Mouse (Mus musculus) mesoderm, embryonic 11.5 days (tissue): ENCODE measurements at regions not wholly inside any gene's neighbourhood (a gene's known extent, or its start where the extent isn't known, plus 50 kb on each side); places are given as distances from the start of the nearest gene placed in this dataset.
A peak's percentile ranks its signal among the peaks of the same experiment; 100 is the strongest.

ENCODE experiments used
- DNase-seq: peaks from one replicate; pipeline ENCODE4 v3.0.0-alpha.2; 2012; ENCODE audit warnings: low read depth, low spot score

DNA sequence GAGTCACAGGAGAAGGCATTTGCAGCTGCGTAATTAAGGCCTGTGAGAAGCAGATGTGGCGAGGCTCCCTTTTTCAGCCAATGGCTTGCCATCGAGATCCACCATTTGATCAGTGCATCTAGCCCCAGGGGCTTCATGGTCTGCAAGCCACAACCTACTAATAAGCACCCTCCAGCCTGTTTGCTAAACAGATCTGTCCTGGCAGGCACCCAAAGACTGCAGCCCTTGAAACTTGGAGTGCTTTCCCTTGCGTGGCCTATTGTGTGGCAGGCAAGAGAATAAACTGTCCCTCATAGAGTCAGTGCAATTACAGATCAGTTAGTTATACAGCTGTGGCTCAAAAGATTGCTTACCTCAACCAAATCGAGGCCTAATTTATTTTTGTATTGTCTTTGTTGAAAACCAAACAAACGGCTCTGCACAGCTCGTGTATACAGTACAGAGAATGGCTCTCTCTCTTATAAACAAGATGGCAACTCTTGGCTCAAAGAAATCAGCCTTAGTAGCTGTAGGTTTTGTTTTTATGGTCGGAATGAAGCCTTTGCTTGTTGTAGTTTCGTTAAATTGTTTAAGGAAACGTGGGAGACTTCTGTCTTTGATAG lies 195.9 kb upstream of the Satb2 start:
- no peak for DNase-seq

DNA sequence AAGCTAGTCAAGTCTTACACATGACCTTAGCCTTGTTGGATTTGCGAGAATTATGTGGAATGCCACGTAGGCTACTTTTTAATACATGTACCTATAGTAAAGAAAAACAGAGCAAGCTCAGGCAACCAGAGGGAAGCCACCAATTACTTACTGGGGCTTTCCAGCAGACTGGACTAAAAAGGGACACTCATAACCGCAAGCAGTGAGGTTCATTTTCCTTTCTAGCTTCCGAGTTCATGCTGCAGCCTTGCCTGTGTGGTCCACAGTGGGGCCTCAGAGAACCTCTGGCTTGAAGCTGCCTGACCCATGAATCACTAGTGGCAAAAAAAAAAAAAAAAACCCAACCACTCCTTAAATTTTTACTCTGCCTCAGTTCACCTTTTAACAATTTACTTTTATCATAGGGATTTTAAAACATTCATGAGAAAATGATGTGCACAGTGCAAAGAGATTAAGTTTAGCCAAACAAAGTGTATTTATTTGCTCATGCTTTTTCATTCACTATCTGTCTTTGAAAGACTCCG lies 188.6 kb upstream of the 1700066M21Rik start:
- DNase-seq: no peak

DNA sequence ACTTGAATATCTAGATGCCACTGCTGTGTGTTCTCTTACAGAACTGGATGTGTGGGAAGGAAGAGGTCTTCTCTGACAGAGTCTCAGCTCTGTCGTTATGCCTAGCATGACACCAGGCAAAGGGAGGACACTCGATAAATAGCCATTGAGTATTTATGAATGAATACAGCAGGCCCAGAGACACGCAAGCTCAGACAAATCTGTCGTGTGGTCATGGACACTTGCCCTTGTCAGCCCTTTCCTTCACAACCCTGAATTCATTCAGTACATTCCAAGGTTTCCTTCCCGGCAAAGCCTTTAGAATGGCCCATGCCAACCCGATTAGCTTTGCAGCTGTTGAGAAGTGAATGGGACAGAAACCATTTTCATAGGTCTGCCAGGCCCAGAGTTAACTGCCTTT lies 176.1 kb upstream of the 1700066M21Rik start:
- DNase-seq: no peak

DNA sequence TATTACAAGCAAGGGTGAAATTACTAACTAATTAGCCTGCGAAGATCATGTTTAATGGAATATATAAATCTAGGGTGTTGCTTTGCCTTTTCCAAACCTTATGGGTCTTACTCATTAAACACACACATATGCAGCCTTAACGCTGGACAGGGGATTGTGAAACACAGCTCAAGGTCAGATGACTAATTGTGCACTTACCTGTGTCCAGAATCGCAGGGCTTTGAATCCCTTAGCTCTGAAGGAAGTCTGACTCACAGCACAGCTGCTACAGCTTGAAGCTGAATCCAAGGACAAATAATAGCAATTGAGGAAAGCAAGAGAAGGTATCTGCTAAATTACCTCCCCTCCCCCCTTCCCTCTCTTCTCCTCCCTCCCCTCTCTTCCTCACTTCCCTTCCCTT lies 173.1 kb upstream of the 1700066M21Rik start:
- no peak for DNase-seq

DNA sequence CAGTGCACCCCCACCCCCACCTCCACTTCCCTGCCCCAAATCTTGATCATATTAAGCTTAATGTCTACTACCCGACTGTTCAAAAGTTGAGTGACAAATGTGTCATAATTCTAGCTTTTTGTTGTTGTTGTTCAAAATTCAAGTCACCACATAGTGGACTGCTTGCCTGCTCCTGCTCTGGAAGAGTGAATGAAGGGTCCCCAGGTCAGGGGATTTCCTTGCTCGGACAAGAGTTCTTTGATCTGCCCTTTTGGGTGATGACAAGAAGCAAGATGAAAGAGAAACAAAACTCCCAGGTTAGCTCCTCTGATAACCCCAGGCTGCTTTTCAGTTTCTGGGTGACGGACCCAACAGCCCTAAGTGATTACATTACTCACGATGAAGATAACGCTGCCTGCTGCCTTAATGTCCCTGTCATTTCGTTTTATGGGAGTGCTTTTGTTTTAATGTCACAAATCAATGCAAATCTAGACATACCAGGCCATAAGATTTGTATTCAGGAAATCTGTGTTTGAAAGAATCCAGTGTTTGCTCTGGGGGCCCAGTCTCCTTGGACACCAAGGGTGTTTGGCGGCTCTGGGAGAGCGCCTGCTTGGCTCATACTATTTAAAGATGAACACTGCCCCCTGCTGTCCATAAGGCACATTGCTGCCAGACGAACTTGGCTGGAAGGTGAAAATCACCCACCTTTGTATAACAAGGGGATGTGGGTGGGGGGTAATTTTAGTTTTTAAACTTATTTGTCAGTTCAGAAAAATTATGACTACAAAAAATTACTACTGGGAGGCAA lies 172.0 kb upstream of the 1700066M21Rik start:
- peak; percentile 81 for DNase-seq

DNA sequence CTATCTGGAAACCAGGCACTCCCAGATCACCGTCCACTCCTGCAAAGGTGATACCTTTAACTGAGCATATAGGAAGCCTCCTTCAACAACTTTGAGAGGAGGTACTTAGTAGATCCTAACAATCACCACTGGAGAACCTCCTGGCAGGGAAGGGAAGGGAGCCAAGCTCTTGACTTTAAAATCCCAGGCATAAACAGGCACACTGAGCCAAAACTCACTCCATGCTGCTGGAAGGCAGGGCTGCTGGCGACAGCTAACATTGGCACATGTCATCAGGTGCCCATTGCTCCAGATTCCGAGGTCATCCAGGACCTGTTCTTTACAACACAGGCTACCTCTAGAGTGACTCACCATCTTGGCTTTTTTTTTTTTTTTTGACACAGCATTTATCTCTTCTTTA lies 170.9 kb upstream of the 1700066M21Rik start:
- DNase-seq: no peak

DNA sequence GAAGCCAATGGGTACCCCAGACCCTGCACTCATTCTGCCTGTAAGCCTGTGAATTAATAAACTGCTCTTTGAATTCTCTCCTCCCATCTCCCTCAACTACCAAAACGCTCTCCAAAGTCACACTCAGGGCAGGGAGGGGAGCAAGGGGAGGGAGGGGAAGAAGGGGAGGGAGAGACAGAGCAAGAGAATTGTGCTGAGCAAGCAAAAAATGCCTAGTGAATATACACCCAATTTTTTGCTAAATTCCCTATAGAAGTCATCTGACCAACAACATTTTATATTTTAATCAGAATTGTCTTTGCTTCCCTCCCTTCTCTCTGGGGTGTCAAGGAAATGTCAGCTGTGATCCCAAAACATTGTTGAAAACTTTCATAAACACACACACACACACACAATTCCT lies 170.5 kb upstream of the 1700066M21Rik start:
- no peak for DNase-seq

DNA sequence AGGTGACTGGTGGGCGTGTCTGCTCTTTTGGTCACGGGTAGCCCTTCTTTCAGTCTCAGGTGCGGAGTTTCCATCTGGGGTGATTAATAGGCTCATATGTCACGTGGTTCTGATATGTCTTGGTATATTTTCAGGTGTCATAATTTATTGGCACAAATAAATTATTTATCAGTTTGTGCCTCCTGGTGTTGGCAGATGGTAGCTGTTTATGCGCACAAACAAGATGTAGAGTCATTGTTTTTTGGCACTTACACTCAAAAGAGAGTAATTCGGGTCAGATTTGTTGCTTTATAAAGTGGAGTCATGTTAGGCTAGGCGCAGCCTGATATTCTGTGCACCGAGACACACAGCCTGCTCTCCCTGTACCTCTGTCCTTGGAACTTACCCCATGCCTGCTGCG lies 169.0 kb upstream of the 1700066M21Rik start:
- DNase-seq: no peak

DNA sequence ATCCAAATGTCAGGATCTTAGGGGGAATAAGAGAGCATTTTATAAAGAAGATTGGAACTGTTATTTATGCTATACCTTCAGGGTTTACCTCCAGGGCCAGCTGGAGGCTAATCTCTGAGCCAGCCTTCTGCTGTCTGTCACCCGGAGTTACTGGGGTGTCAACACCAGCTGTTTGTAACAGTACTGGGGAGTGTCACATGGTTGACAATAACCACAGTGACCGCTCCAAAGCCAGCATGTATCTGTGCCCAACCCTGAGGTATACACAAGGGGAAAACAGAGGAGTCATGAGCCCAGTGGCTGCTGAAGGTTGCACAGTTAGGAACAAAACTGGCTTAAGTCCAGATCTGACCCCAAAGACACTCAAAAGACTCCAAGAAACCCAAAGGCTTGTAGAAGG lies 168.1 kb upstream of the 1700066M21Rik start:
- DNase-seq: no peak

DNA sequence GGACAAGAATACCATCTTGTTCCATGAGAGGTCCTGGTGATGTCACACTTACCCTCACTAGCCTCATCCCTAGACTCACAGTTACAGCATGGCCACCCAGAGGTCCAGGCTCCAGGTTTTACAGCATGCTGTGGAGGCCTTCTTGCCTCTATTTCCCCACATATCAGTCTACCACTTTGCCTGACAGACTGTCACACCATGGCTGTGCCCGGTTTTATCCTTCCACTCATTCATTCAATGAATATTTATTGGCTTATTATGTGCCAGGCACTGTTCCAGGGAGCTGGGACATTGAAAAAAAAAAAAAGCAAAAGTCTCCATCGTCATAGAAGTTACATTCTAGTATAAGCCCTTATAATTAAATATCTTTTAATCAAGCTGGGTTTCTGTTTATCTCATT lies 166.4 kb upstream of the 1700066M21Rik start:
- no peak for DNase-seq

DNA sequence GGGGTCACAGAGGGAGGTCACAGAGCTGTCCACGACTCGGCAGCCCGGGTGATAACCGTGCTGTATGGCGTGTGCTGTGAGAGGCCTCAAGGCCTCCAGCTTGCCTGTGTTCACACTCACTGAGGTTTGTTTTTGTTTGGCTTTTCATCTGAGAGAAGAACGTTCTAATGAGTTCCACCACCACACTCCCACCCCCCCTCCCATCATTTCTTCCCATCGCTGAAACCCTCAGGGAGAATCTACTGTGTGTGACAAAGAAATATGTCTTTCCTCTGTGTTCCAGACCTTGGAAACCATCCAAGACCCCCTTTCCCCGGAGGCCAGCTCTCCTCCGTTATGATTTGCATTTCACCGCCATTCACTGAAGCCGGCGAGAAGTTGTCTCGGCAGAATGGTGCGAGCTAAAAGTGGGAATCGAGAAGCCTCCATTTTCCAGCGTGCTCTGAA lies 164.0 kb upstream of the 1700066M21Rik start:
- peak; percentile 49 for DNase-seq

DNA sequence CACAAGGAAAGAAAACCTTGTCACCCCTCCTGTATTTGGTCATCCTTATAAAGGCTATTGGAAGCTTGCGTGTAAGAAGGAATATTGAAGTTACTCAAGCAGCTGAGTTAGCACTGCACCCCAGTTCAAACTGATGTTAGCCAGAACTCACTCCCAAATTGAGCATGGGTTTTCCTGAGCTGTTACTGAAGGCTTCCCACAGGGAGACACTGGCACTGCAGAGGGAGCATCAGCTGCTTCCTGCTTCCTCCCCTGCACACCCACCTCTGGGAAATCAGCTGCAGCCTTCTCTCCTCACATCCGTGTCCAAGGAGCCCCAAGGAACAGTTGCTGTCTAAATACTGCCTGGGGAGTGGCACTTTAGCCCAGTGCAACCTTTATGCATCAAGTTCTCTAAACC lies 163.2 kb upstream of the 1700066M21Rik start:
- DNase-seq: no peak

DNA sequence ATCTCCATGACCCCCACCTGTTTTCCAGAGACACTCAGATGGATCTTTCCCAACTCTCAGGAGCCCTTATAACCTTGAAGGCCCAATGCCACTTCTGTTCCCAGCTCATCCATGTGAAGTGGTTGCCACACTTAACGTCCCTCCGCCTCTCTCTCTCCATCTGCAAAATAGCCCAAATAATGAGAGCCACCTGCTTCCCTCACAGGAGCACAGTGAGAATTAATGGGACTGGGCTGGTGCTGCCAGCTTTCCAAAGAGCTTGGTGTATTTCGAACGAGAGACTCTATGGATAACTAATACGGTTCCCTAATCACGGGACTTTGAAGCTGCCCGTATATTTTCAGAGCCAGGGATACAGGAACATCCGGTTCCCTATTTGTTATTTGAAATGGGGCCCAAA lies 159.8 kb upstream of the 1700066M21Rik start:
- no peak for DNase-seq

DNA sequence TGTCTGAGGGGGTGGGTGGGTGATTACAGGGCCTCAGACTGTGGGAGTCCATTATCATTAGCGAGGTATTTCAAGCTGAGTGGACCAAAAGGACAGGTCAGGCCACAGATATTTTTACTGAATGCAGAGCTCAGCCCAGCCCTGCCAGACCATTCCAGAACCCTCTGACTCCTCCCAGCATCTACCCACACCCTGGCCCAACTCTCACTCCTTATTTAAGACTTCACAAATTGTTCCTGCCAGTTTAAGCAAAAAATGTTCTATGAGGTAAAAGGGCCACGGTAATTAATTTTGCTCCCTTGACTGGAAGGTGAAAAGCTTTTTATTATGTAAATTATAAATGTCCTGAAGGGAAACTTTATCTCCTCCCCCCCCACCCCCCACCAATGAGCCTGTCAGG lies 159.3 kb upstream of the 1700066M21Rik start:
- DNase-seq: no peak

DNA sequence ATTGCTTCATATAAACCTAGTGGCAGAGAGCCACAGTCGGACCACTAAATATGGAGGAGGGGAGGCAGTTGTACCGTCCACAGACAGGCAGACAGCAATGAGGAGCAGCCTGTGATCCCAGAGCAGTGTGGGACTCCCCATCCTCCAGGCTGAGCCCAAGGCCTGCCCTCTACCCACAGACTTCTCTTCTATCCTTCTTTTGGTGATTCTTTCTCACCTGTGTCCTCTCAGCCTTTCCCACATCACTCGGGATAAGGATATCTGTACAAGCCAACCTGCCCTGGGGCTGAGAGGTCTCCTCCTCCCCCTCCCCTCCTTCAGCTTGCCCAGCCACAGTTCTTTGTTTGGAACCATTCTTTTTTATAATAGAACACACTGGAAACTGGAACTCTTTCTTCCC lies 158.8 kb upstream of the 1700066M21Rik start:
- DNase-seq: no peak

DNA sequence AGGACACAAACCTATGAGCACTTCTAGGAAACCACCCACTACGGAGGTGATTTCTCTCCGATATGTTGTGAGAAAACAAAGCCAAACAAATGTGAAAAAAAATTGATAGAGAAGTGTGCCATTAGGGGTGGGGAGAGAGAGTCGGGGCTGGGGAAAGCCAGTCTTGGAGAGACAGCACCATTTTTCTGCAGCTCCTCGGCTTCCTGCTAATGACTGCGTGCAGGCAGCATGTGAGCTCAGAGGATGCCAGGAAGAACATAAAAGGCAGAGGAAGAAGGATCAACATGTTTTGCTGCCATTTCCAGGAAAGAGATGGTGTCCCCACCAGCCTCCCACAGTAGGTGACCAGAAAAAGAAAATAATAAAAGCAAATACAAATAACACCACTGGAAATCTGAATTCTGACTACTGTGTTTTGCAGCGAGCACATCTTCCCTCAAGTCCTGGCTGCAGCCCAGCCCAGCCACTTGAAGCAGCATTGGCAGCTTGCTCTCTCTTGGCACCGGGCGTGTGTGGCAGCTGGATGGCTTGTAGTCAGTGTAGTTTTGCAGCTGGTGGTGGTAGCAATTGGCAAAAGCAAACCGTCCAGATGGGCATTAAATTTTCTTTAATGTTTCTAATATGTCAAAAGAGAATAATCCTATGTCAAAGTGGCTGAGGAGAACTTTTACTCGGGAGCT lies 152.9 kb upstream of the 1700066M21Rik start:
- no peak for DNase-seq

DNA sequence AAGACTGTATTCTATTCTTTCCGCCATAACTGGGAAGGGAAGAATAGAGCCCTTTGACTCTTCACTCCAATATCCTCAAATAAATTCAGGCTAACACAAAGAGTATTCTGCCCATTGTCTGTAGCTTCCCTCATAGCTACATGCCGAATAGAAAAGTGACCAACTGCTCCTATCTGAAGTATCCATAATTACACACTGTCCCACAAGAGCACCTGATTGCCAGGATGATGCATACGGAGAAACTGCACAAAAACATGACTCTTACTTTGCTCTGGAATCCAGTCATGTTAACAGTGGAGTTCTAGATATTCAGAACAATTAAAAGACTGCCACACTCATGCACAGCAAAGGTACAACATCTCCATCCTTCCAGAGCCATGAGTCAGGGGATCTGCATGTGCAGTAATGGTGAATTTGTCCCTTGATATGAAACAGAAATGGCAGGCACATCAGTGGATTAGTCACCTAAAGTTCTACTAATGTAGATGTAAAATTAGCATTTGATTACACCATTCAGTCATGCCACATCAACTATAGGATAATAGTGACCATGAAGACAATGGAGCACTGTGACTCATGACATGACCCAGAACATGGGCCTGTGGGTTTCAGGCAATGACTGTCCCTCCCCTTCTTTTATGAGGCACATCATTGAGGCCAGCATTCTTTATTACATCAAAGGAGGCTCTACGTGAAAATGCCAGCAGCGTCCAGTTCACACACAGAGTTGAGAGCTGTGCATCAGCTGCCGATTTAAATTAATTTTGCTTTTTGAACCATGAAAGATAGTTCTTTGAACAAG lies 133.6 kb upstream of the 1700066M21Rik start:
- DNase-seq: peak; percentile 45

DNA sequence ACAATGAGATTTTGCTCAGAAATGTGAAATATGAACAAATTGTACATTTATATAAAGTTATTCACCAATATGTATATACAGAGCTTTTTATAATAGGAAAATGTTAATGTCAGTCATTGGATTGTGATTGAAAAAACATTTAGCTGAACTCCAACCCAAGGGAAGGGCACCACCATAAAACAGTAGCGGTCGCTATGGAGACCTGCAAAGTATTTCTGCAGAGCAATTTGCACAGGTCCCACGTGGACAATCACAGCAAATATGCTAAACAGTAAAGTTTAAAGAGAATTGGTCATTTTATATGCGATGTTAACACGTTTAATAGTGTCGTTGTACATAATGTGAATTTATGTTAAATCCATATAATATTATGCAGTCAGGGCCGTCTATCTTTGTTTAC lies 117.8 kb upstream of the 1700066M21Rik start:
- no peak for DNase-seq

DNA sequence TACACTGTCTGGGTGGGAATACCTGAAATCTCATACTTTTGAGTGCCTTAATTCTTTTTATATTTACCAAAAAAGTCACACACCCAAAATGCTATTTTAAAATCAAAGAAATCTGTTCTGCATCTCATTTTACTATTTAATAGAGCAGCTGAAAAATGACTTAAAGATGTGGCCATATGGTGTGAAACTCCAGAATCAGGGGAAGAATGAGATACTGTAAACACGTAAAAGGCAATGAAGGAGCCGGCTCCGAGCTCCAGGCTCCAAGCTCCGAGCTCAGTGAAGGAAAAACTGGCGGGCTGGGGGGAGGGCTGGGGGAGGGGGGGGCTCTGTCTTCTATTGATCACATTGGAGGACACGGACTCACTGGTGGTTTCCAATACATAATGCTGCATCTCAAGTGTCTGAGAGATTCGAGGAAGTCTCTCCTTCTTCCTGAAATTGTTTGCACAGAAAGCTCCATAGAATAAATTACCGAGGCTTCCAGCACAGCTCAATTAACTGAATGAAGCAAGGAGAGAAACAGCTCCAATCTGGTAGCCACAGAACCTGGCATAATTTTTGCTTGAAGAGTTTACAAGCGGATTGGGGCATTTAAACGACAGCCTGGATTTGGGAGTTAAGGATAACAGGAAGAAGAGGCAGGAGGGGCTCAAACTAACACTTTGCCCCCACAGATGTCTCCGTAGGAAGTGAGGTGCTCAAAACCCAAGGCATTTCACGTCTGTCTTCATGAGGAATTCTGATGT lies 112.2 kb upstream of the 1700066M21Rik start:
- DNase-seq: no peak

DNA sequence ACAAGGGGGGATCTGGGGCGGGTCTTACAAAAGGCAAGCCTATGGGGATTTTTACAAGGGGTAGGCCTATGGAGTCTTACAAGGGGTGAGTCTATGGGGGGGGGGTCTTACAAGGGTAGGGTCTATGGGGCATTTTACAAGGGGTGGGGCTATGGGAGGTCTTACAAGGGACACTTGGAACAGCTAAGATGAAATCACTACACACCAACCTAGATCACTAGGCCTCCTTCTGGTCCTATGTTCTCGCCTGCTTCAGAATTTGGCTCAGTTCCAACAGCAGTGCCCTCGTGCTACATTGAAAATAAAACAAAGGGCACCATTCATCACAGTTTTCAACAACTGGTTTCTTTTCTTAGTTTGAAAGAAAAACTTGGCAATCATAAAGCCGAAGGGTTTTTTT lies 110.7 kb upstream of the 1700066M21Rik start:
- DNase-seq: peak; percentile 48

DNA sequence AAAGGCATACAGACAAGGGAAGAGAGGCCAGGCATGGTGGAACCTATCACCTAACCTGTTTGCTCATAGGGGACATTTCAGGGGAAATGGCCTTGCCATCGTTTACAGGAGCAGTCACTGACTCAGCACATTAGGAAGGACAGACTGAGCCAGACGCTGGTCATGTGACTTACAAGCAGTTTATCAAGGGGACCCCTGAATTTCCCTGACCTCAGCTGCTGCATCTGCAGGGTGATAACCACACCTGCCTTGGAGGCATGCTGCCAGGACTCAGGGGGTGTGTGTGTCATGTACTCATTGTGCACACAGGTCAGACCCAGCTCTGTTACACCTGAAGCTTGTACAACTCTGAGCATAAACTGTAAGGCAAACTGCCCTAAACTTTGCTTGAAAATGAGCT lies 109.6 kb upstream of the 1700066M21Rik start:
- no peak for DNase-seq
